Mouse (Mus musculus) neural tube, embryonic 12.5 days (tissue): Measurements from ENCODE around the gene Garnl3. TPM values are rescaled to one million over a fixed set of nuclear protein-coding genes. Genes with fewer than 3 reads are reported as not detected.

Experiments
- ATAC-seq: fragments of 200-750 bp; cut with Nextera tagmentation; 2 replicates; pipeline ENCODE4 v1.8.0; 2017; ENCODE audit warnings: low read depth, mild to moderate bottlenecking, moderate TSS enrichment, moderate library complexity; ENCODE audit not compliant: low FRiP score
- H3K27ac ChIP-seq: fragments of 300-500 bp; sonication (generic); 2 replicates; pipeline ENCODE4 v1.5.1; 2016
- H3K27me3 ChIP-seq: fragments of 300-500 bp; sonication (generic); replicated peaks from 2 replicates; pipeline ENCODE4 v1.6.1; 2016; ENCODE audit warnings: mild to moderate bottlenecking
- H3K36me3 ChIP-seq: fragments of 300-500 bp; sonication (generic); 2 replicates; pipeline ENCODE4 v1.6.1; 2016; ENCODE audit warnings: mild to moderate bottlenecking
- H3K4me1 ChIP-seq: fragments of 300-500 bp; sonication (generic); 2 replicates; pipeline ENCODE4 v1.6.1; 2016
- H3K4me2 ChIP-seq: fragments of 300-500 bp; sonication (generic); replicated peaks from 2 replicates; pipeline ENCODE4 v1.6.1; 2016; ENCODE audit warnings: mild to moderate bottlenecking
- H3K4me3 ChIP-seq: fragments of 300-500 bp; sonication (generic); 2 replicates; pipeline ENCODE4 v1.5.1; 2016
- H3K9ac ChIP-seq: fragments of 300-500 bp; sonication (generic); 2 replicates; pipeline ENCODE4 v1.6.1; 2016; ENCODE audit warnings: mild to moderate bottlenecking
- H3K9me3 ChIP-seq: fragments of 300-500 bp; sonication (generic); 2 replicates; pipeline ENCODE4 v1.6.1; 2016; ENCODE audit warnings: mild to moderate bottlenecking
- WGBS: fragments of 180-500 bp; shearing (Covaris S2); methylation state at CpG from one replicate; pipeline ENCODE4 v1.1.7; 2016; 5-methylcytosine and 5-hydroxymethylcytosine counted together
- polyA plus RNA-seq: library from polyadenylated mRNA; unstranded; fragments of >200 nt; fragmentation: Nextera tagmentation; extraction: Ambion mirVana; gene quantifications from 2 replicates; pipeline ENCODE4 v1.2.1, GENCODE M21; 2016

Garnl3 gene
- polyA plus RNA-seq, 1 experiment from 2014 or later: 23.3 TPM

DNA sequence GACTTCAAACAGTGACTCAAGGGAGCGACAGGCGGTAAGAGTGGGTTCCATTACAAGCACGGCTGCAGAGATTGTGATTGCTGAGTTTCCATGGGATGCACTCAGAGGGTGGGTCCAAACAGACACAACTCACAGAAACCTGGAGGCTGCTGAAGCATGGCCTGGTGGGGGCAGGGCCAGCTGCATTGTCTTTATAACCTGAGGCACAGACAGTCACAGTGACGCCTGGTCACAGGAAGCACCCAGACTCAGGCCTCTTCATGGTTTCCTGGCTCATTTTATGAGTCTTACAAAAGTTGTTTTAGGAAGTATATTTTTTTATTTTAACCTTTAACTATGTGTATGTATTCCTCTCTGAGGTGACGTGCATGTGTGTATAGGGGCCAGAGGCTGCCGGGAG lies 38.0 kb upstream of the Garnl3 start:
- WGBS: 79% methylated on average over 6 of the region's 6 CpGs
- Histone ChIP-seq H3K9me3 (no peaks in the 10 kb centered on the region), H3K4me2 (no peak overlapping the region), H3K4me1 (peaks cover 8% of the 10 kb centered on the region; the same call in 1 of the 2 replicates), H3K27ac (no peak overlapping the region), H3K36me3 (peaks cover 47% of the 10 kb centered on the region), H3K4me3 (no peak overlapping the region), H3K27me3 (no peaks in the 10 kb centered on the region), H3K9ac (no peak overlapping the region)
- no peak for ATAC-seq

DNA sequence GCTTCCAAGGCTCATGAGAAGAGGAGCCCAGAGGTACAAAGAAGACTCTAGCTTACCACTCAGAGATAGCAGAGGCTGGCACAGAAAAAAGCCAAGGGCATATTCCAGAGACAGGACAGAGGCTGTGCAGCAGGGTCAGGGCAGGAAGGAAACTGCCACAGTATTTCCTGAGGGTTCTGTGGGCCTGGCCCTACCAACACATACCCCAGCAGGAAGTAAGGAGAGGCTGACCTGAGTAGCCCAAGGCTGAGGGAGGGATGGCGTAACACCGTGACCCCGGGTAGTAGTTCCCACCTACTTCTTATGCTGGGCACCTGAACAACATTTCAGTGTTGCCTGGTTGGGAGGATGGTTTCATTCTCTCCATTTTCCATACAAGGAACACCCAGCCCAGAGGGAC lies 35.6 kb upstream of the Garnl3 start:
- Histone ChIP-seq H3K27ac (no peak overlapping the region), H3K4me2 (no peak overlapping the region), H3K9me3 (no peaks in the 10 kb centered on the region), H3K36me3 (peaks cover 33% of the 10 kb centered on the region), H3K9ac (no peak overlapping the region), H3K27me3 (no peaks in the 10 kb centered on the region), H3K4me3 (no peak overlapping the region), H3K4me1 (peaks cover 8% of the 10 kb centered on the region; the same call in 1 of the 2 replicates)
- ATAC-seq: no peak
- WGBS: 85% methylated on average over 3 of the region's 3 CpGs

DNA sequence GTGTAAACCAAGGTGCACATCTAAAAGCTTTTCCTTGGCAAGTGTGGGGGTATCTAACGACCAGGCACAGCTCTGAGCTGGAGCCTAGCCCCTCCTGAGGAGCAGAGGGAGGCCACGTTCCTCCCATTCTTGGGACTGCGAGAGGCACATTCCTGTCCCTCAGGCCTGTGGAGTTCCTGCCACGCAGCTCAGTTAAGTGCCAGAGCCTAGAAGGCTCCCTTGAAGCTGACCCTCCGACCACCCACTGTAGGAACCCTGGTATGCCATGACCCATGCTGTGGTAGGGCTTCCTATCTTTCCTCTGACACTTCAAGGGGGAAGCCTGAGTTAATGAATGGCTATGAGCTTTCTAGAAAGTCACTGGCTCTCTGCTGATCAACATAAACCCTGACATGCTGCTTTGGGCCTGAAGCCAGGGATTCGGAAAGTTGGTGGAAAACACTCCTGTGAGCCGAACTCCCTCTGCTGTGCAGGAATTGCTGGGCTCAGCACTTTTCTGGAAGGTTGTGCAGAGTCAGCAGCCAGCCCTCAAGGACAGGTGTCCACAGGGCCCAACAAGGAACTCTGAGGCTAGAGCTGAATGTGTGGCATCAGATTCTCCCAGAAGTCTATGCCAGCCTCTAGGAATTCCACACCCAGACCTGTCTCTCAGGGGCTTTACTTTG lies 34.4 kb upstream of the Garnl3 start:
- H3K4me2 ChIP-seq: no peak overlapping the region
- 65% methylated on average over 7 of the region's 7 CpGs for WGBS
- peaks cover 26% of the 10 kb centered on the region for H3K36me3 ChIP-seq
- H3K27ac ChIP-seq: no peak overlapping the region
- H3K4me1 ChIP-seq: no peaks in the 10 kb centered on the region; the same call in 1 of the 2 replicates
- H3K9me3 ChIP-seq: no peaks in the 10 kb centered on the region
- no peak overlapping the region for H3K9ac ChIP-seq
- no peak overlapping the region for H3K4me3 ChIP-seq
- H3K27me3 ChIP-seq: no peaks in the 10 kb centered on the region
- no peak for ATAC-seq

DNA sequence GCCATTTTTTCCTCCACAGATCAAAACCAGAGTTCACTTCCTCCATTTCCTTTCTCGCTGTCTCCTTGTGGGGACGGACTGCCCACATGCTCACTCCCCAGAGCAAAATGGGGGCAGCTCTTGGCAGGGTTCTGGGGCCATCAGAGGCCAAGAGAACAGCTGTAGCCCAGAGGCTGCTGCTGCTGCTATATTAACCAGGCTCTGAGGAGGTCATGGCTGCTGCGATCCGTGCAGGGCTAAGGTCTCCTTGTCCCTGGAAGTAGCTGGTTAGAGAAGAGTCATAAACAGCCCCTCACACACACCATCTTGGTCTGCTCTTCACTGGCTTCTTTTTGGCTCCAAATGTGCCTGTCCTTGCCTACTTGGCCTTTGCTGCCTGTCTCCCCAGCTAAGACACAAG lies 33.8 kb upstream of the Garnl3 start:
- H3K4me1 ChIP-seq: no peaks in the 10 kb centered on the region; the same call in 1 of the 2 replicates
- H3K27ac ChIP-seq: no peak overlapping the region
- no peak overlapping the region for H3K4me2 ChIP-seq
- no peaks in the 10 kb centered on the region for H3K9me3 ChIP-seq
- H3K36me3 ChIP-seq: peaks cover 26% of the 10 kb centered on the region
- H3K9ac ChIP-seq: 0 out of 2 replicates have a peak overlapping the region, but pooled peaks have one; percentile 5
- no peak overlapping the region for H3K4me3 ChIP-seq
- no peaks in the 10 kb centered on the region for H3K27me3 ChIP-seq
- ATAC-seq: no peak
- WGBS: 72% methylated on average over 4 of the region's 4 CpGs

DNA sequence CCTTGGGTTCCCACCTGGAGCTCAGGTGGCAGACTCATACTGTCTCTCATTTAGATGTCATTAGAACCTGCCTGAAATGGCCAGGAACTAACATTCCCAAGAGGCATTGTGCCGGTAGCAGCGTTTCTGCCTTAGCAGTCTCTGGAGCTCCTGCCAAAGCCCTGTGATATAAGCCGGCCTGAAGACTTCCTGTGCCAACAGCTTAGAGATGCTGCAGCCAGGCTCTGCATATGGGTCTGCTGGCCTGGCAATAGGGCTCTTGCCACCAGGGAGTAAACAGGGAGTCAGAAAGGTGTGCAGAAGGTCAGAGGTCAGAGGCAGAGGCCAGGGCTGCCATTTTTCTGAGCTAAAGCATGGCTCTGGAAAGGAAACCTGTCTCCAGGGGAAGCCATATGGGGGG lies 33.2 kb upstream of the Garnl3 start:
- Histone ChIP-seq H3K9me3 (no peaks in the 10 kb centered on the region), H3K4me2 (no peak overlapping the region), H3K4me3 (no peak overlapping the region), H3K27me3 (no peaks in the 10 kb centered on the region), H3K9ac (no peak overlapping the region), H3K4me1 (no peaks in the 10 kb centered on the region; the same call in 1 of the 2 replicates), H3K36me3 (peaks cover 29% of the 10 kb centered on the region), H3K27ac (no peak overlapping the region)
- WGBS: 81% methylated on average over 3 of the region's 3 CpGs
- no peak for ATAC-seq

DNA sequence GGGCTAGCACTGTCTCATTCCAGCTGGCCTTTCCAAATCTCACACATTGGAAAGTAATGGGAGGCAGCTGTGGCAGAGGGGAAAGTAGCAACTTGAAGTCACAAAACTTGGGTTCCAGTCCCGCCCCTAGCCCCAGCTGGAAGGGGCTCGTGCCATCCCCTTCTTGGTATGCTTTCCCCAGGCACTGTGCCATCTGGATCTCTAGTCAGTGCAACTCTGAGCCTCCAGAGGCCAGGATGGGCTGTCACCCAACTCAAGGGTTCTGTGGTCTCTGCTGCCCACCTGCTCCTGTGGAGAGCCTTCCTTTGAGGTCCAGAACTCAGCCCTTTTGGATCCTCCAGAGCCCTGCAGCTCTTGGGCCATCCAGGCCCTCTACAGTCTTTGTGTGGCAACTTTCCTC lies 30.7 kb upstream of the Garnl3 start:
- no peak overlapping the region for H3K9ac ChIP-seq
- H3K27me3 ChIP-seq: no peaks in the 10 kb centered on the region
- 79% methylated on average over 2 of the region's 2 CpGs for WGBS
- no peak for ATAC-seq
- peaks cover 37% of the 10 kb centered on the region for H3K36me3 ChIP-seq
- H3K4me1 ChIP-seq: no peaks in the 10 kb centered on the region; the same call in 1 of the 2 replicates
- H3K27ac ChIP-seq: no peak overlapping the region
- H3K9me3 ChIP-seq: no peaks in the 10 kb centered on the region
- H3K4me2 ChIP-seq: no peak overlapping the region
- H3K4me3 ChIP-seq: no peak overlapping the region

DNA sequence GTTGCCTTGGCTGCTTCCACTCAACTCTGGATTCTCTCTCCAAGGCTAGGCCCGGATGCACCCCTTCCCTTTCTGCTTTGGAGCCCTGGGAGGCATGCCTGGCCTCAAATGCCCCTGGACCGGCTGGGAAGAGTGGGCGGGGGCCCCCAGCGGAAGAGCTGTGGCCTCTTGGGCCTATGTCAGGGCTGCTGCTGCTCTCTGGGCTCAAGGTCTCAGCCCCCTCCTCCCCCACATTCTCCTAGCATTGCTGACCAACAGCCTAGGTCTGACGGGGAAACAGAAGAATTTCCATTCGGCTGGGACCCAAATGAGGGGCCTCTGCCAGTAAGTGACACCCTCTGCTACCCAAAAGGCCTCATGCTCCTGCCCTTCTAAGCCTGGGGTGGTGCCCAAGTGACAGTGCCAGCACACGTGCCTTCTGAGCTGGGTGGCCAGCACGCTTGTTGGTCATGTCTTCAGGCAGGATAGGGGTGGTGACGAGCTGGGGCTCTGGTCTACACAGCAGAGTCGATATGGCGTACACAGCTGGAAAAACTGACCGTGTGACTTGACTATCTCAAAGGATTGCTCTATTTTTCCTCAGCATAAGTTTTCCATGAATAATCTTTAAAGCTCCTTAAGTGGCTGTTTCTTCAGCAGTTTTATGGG lies 29.0 kb upstream of the Garnl3 start:
- Histone ChIP-seq H3K4me2 (no peak overlapping the region), H3K36me3 (peaks cover 37% of the 10 kb centered on the region), H3K27ac (no peak overlapping the region), H3K27me3 (no peaks in the 10 kb centered on the region), H3K4me1 (no peaks in the 10 kb centered on the region; the same call in 1 of the 2 replicates), H3K9me3 (no peaks in the 10 kb centered on the region), H3K9ac (no peak overlapping the region), H3K4me3 (no peak overlapping the region)
- no peak for ATAC-seq
- WGBS: 76% methylated on average over 12 of the region's 12 CpGs

DNA sequence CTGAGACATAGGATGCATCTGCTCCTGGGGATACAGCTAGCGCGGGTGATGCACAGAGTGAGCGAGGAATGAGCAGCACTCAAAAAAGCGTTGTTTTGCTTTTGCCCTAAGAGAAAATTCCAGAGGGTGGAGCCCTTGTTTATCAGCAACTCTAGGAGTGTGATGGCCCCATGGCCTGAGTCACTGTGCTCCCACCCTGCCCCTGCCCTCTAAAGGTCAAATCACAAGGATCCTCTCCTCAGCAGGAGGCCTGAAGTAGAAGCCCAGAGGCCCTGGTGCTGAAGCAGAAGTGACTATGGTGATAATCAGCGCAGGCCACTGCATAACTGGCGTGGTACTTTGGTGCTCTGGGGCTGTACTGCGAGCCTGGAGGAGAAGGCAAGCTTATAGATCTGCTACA lies 28.1 kb upstream of the Garnl3 start:
- Histone ChIP-seq H3K36me3 (peaks cover 33% of the 10 kb centered on the region), H3K27me3 (no peaks in the 10 kb centered on the region), H3K4me3 (no peak overlapping the region), H3K4me2 (no peak overlapping the region), H3K9ac (no peak overlapping the region), H3K9me3 (no peaks in the 10 kb centered on the region), H3K27ac (no peak overlapping the region), H3K4me1 (no peaks in the 10 kb centered on the region)
- WGBS: 87% methylated on average over 7 of the region's 7 CpGs
- ATAC-seq: no peak

DNA sequence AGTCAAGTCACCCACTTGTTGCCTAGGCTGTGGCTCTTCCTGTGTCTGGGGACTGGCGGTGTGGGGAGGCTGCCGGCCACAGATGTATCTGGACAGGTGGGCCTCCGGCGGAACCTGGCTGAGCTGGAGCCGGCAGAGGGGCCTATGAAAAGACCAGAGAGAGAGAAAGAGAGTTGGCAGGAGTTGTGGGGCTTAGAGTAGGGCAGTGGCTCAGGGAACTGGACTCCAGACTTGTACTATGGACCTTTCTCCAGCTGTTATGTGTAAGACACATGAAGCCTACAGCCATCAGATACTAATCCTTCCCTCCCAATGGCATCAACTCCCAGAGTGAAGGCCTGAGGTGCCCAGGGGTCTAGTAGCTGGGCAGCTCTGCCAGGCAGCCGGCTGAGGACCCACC lies 27.4 kb upstream of the Garnl3 start:
- Histone ChIP-seq H3K4me1 (no peaks in the 10 kb centered on the region), H3K9me3 (no peaks in the 10 kb centered on the region), H3K27ac (no peak overlapping the region), H3K36me3 (peaks cover 33% of the 10 kb centered on the region), H3K27me3 (no peaks in the 10 kb centered on the region), H3K4me2 (no peak overlapping the region), H3K9ac (no peak overlapping the region), H3K4me3 (no peak overlapping the region)
- WGBS: 91% methylated on average over 6 of the region's 6 CpGs
- ATAC-seq: no peak

DNA sequence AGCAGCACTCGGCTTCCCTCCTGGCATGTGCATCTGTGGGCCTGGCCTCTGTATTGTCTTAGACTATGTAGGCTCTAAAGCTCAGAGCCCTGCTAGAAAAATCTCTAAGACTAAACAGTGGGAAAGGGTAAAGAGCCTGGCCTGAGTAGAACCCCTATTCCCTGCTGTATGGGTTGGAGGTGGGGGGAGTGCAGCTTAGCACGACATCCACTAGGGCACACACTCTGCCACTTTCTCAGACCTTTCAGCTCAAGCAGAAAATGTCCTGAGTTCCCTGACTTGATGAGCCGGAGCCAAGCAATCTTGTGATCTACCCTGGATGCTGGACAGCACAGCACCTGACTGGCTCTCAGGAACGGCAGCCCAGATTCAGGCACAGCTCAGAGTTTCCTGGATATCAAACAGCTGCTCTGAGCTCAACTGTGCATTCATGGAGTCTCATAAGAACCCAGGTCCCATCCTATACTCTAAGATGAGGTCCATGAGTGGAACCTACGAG lies 24.9 kb upstream of the Garnl3 start:
- no peak overlapping the region for H3K27ac ChIP-seq
- no peaks in the 10 kb centered on the region for H3K27me3 ChIP-seq
- no peak overlapping the region for H3K4me2 ChIP-seq
- H3K4me3 ChIP-seq: no peak overlapping the region
- no peak overlapping the region for H3K9ac ChIP-seq
- ATAC-seq: no peak
- 78% methylated on average over 5 of the region's 5 CpGs for WGBS
- H3K4me1 ChIP-seq: no peaks in the 10 kb centered on the region
- H3K9me3 ChIP-seq: no peaks in the 10 kb centered on the region
- peaks cover 29% of the 10 kb centered on the region for H3K36me3 ChIP-seq

DNA sequence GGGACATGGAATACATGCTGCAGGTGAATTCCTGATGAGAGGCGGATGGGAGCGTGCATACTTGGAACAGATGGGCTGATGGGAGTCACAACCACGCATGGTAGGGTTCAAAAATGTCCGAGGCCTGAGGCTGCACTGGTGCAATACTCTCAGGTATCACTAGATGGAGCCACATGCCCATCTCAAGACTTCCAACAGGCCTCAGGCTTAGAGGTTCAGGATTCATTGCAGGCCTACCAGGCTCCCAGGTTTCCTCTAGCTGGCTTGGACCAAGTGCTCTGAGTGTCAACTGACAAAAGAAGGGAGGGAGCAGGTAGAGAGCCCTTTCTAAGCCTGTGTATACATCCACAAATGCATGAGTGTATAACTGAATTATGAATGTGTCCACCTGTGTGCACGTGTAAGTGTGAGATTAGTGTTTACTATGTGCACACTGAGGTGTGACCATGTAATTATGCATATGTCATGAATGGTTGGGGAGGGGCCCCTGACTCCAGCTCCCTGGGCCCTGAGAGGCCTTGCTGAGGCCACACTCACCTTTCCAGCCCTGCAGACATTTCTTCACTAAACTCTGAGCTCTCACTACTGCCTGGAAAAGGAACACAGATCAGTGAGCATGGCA lies 23.4 kb upstream of the Garnl3 start:
- 30% methylated on average over 5 of the region's 5 CpGs for WGBS
- no peaks in the 10 kb centered on the region for H3K9me3 ChIP-seq
- no peaks in the 10 kb centered on the region for H3K27me3 ChIP-seq
- no peak overlapping the region for H3K27ac ChIP-seq
- H3K4me2 ChIP-seq: no peak overlapping the region
- H3K4me3 ChIP-seq: no peak overlapping the region
- no peak overlapping the region for H3K9ac ChIP-seq
- no peak for ATAC-seq
- no peaks in the 10 kb centered on the region for H3K4me1 ChIP-seq
- H3K36me3 ChIP-seq: peaks cover 29% of the 10 kb centered on the region

DNA sequence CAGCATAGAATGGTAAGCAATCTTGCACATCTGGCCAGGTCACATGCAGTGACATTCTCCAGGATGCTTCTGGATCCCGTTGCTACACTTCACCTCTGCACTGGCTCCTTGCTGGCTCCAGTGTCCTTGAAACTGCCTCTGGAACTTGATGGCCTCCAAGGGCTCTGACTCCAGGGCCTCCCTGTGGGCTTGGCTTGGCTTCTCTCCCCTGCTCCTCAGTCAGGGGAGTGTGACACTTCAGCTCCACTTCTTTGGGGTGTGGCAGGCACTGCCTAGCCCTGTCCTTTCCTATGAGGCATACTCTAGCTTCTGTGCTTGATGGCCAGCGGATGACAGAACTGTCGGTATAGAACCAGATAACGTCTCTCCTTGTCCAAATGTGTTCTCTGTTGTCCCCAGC lies 15.5 kb upstream of the Garnl3 start:
- peaks cover 9% of the 10 kb centered on the region; the same call in 1 of the 2 replicates for H3K36me3 ChIP-seq
- WGBS: 87% methylated on average over 4 of the region's 4 CpGs
- H3K4me3 ChIP-seq: no peak overlapping the region

More for the DNA sequence above, 15.5 kb upstream of the Garnl3 start:
- no peaks in the 10 kb centered on the region for H3K4me1 ChIP-seq
- ATAC-seq: no peak
- H3K9me3 ChIP-seq: no peaks in the 10 kb centered on the region
- H3K4me2 ChIP-seq: no peak overlapping the region
- no peak overlapping the region for H3K9ac ChIP-seq
- no peaks in the 10 kb centered on the region for H3K27me3 ChIP-seq
- H3K27ac ChIP-seq: no peak overlapping the region
